Mouse (Mus musculus): ENCODE measurements around the gene Psat1.

Gene Psat1

GRCm38 (mm10) chr19:15924866-15925718, 22.0 kb downstream of the Psat1 start:
- peak; percentile 87 for DNase-seq (ENCODE audit: low read depth, low spot score)

GRCm38 (mm10) chr19:15924181-15924865, 22.8 kb downstream of the Psat1 start:
- peak; percentile 65 for DNase-seq (ENCODE audit: low read depth, low spot score)

GRCm38 (mm10) chr19:15923426-15923825, 23.7 kb downstream of the Psat1 start:
- DNase-seq (ENCODE audit: low read depth, low spot score): no peak

GRCm38 (mm10) chr19:15919336-15919735, 27.8 kb downstream of the Psat1 start:
- no peak for DNase-seq (ENCODE audit: low read depth, low spot score)

GRCm38 (mm10) chr19:15918111-15918510, 29.0 kb downstream of the Psat1 start:
- DNase-seq (ENCODE audit: low read depth, low spot score): no peak

GRCm38 (mm10) chr19:15913249-15913997, 33.7 kb downstream of the Psat1 start:
- DNase-seq (ENCODE audit: low read depth, low spot score): no peak

- no peak for DNase-seq (ENCODE audit: low read depth, low spot score)
These were observed 35.7 kb downstream of the Psat1 start for GRCm38 (mm10) chr19:15911441-15911840.

- no peak for DNase-seq (ENCODE audit: low read depth, low spot score)
These were observed 36.1 kb downstream of the Psat1 start for GRCm38 (mm10) chr19:15910987-15911386.

GRCm38 (mm10) chr19:15910488-15910887, 36.6 kb downstream of the Psat1 start:
- no peak for DNase-seq (ENCODE audit: low read depth, low spot score)

GRCm38 (mm10) chr19:15908016-15908415, 39.1 kb downstream of the Psat1 start:
- DNase-seq (ENCODE audit: low read depth, low spot score): no peak

- no peak for DNase-seq (ENCODE audit: low read depth, low spot score)
These were observed 42.4 kb downstream of the Psat1 start for GRCm38 (mm10) chr19:15904734-15905133.

GRCm38 (mm10) chr19:15903508-15904480, 43.3 kb downstream of the Psat1 start:
- DNase-seq (ENCODE audit: low read depth, low spot score): no peak

GRCm38 (mm10) chr19:15895681-15896080, 51.5 kb downstream of the Psat1 start:
- DNase-seq (ENCODE audit: low read depth, low spot score): no peak

GRCm38 (mm10) chr19:15892146-15892545, 55.0 kb downstream of the Psat1 start:
- DNase-seq (ENCODE audit: low read depth, low spot score): no peak

- DNase-seq (ENCODE audit: low read depth, low spot score): no peak
These were observed 58.7 kb downstream of the Psat1 start for GRCm38 (mm10) chr19:15888466-15888865.

GRCm38 (mm10) chr19:15882705-15883426, 64.3 kb downstream of the Psat1 start:
- no peak for DNase-seq (ENCODE audit: low read depth, low spot score)

- DNase-seq (ENCODE audit: low read depth, low spot score): no peak
These were observed 66.4 kb downstream of the Psat1 start for GRCm38 (mm10) chr19:15880731-15881130.

GRCm38 (mm10) chr19:15879271-15879670, 67.9 kb downstream of the Psat1 start:
- no peak for DNase-seq (ENCODE audit: low read depth, low spot score)

- no peak for DNase-seq (ENCODE audit: low read depth, low spot score)
These were observed 78.1 kb downstream of the Psat1 start for GRCm38 (mm10) chr19:15868865-15869698.
